Mouse (Mus musculus) megakaryocyte, embryonic 14.5 days (primary cell): ENCODE results near the gene Zfp983.

Source experiments
- FLI1 ChIP-seq: IDR thresholded peaks from 2 replicates; pipeline ENCODE4 v1.6.1; 2012; ENCODE audit warnings: low read length, inconsistent platforms, mixed read lengths
- GATA1 ChIP-seq: IDR thresholded peaks from 3 replicates; pipeline ENCODE4 v1.6.1; 2012; ENCODE audit warnings: mixed read lengths, low read length, inconsistent platforms, borderline replicate concordance

DNA sequence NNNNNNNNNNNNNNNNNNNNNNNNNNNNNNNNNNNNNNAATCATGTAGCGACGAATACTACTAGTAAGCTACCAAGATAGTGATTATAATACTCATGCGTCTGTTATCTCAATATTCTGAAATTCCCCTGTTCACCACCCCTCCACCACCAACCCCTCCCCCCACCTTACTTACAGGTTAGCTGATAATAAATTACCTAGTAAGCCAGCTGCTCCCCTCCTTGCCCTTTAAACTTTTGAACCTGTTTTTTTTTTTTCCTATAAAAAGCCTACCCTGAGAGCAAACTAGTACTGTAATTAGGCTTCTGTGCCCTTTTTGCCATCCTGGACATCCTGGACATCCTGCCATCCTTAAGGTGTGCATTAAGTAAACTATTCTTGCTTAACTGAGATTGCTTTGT lies 26.8 kb upstream of the Zfp983 start:
- TF ChIP-seq GATA1 (no peak), FLI1 (no peak)
